Mouse (Mus musculus): Measurements from ENCODE around the gene Adam15. TPM values are rescaled to one million over a fixed set of nuclear protein-coding genes. Genes with fewer than 3 reads are reported as not detected.

Adam15 gene
- total and polyA plus RNA-seq, 3 experiments = 15.3 to 43.2 TPM; not detected in 1

DNA sequence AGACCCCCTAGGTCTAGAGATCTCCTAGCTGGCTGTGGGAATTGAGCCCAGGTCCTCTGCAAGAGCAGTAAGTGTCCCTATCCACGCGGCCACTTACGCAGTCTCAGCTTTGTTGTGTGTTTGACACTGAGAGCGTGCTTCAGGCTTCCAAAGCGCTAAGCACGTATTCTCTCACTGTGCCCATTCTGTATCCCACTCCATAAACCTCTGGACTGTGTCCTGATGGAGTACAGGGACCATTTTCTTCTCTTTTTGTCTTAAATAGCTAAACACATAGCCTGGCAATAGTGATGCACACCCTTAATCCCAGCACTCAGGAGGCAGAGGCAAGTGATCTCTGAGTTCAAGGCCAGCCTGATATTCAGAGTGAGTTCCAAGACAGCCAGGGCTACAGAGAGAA lies 50.9 kb downstream of the Adam15 start:
- TF ChIP-seq POLR2A (IDR thresholded peaks at IDR 0.05; ENCODE audit: control insufficient read depth in 1 of 2, insufficient read depth in 1 of 2, low read depth in 1 of 2, low read length in 2 of 2, poor library complexity in 1 of 2) = no peak
- no peak for TF ChIP-seq ZMIZ1 (IDR thresholded peaks at IDR 0.05; ENCODE audit: low read depth, low read length)
- no peak for TF ChIP-seq MAFK (IDR thresholded peaks at IDR 0.05; ENCODE audit: borderline replicate concordance, low read depth, low read length)
- TF ChIP-seq RAD21 (IDR thresholded peaks at IDR 0.05; ENCODE audit: low read depth, low read length) = no peak
- TF ChIP-seq SIN3A (IDR thresholded peaks at IDR 0.05; ENCODE audit: low read length) = no peak
- no peak for TF ChIP-seq E2F4 (IDR thresholded peaks at IDR 0.05; ENCODE audit: borderline replicate concordance, low read depth, low read length)
- no peak for TF ChIP-seq MYB (IDR thresholded peaks at IDR 0.05; ENCODE audit: low read depth, low read length)
- no peak for TF ChIP-seq KAT2A (conservative IDR thresholded peaks at IDR 0.05; ENCODE audit: low read depth, low read length)
- TF ChIP-seq MEF2A (IDR thresholded peaks at IDR 0.05; ENCODE audit: extremely low read depth, insufficient replicate concordance, low read depth, low read length, poor library complexity, severe bottlenecking) = no peak
- no peak for TF ChIP-seq POLR2AphosphoS2 (IDR thresholded peaks at IDR 0.05; ENCODE audit: low read length)
- TF ChIP-seq MAX (IDR thresholded peaks at IDR 0.05; ENCODE audit: low read length) = no peak
- TF ChIP-seq JUND (IDR thresholded peaks at IDR 0.05; ENCODE audit: low read depth, low read length) = no peak
- TF ChIP-seq GATA1 (IDR thresholded peaks at IDR 0.05; ENCODE audit: low read depth, low read length) = no peak
- no peak for TF ChIP-seq RCOR1 (IDR thresholded peaks at IDR 0.05; ENCODE audit: low read depth, low read length)
- TF ChIP-seq TCF12 (IDR thresholded peaks at IDR 0.05; ENCODE audit: low read depth, low read length) = no peak
- Histone ChIP-seq H3K36me3 (ENCODE audit: control insufficient read depth in 1 of 2, insufficient read depth in 2 of 2, low read length in 2 of 2) (peaks cover 0 to 5% of the 10 kb centered on the region in 2 experiments; a peak in 2 of 4 replicates), H3K27me3 (ENCODE audit: control insufficient read depth in 1 of 2, insufficient read depth in 2 of 2, low read length in 2 of 2) (no peaks in the 10 kb centered on the region; a peak in 2 of 4 replicates), H3K79me2 (ENCODE audit: control insufficient read depth, insufficient read depth, low read length, poor library complexity) (no peaks in the 10 kb centered on the region), H3K9me3 (replicated peaks; ENCODE audit: insufficient read depth, low read length) (no peaks in the 10 kb centered on the region), H3K9ac (ENCODE audit: control insufficient read depth, low read depth, low read length, poor library complexity, severe bottlenecking) (no peak overlapping the region), H3K27ac (ENCODE audit: control insufficient read depth, low read depth, low read length) (no peak overlapping the region), H3K4me1 (ENCODE audit: control insufficient read depth in 1 of 2, insufficient read depth in 2 of 2, low read length in 2 of 2) (peaks cover 3 to 12% of the 10 kb centered on the region in 2 experiments; a peak in 3 of 4 replicates), H3K4me3 (ENCODE audit: control insufficient read depth in 1 of 2, insufficient read depth in 1 of 2, low read depth in 2 of 2, low read length in 2 of 2) (peak overlapping the region in 1 of 2 experiments; percentile 41; a peak in 1 of 4 replicates)
- no peak for DNase-seq (ENCODE audit: low read depth, low spot score)

DNA sequence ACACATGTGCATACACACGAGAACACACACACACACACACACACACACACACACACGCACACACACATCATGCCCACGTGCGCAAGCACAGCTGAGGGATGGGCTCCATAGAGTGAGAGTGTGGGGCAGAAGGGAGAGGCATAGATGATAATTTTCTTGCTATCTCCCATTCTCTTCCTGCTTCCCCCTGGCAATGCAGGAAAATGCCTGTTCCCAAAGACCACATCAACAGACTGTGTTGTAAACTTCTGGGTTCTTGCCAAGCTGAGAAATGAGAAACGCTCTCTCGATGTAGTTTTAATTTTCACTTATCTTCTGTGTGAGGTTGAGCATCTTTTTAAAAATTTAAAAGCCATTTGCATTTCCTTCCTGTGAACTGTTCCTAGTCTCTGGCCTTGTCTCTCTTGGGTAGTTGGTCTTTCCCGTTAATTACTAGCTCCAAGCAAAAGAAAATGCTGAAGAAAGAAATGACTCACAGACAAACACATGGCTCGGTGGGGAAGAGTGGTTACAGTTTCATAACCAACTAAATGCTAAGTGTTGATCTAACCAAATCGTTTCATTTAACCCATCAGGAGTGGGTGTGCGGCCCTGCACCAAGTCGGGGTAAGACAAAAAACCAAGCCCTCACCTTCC lies 52.9 kb downstream of the Adam15 start:
- no peaks in the 10 kb centered on the region for H3K9me3 ChIP-seq (replicated peaks; ENCODE audit: insufficient read depth, low read length)
- 0 out of 2 replicates have a peak, but pooled peaks have one; percentile 55 for TF ChIP-seq POLR2AphosphoS5 (IDR thresholded peaks at IDR 0.05; ENCODE audit: borderline replicate concordance, low read depth, low read length)
- no peak for TF ChIP-seq EP300 (IDR thresholded peaks at IDR 0.05; ENCODE audit: low read depth in 1 of 2, low read length in 2 of 2)
- H3K4me3 ChIP-seq (ENCODE audit: control insufficient read depth in 1 of 2, insufficient read depth in 1 of 2, low read depth in 2 of 2, low read length in 2 of 2) = no peak overlapping the region
- no peaks in the 10 kb centered on the region for H3K79me2 ChIP-seq (ENCODE audit: control insufficient read depth, insufficient read depth, low read length, poor library complexity)
- H3K9ac ChIP-seq (ENCODE audit: control insufficient read depth, low read depth, low read length, poor library complexity, severe bottlenecking) = no peak overlapping the region
- no peaks in the 10 kb centered on the region; a peak in 1 of 4 replicates for H3K27me3 ChIP-seq (ENCODE audit: control insufficient read depth in 1 of 2, insufficient read depth in 2 of 2, low read length in 2 of 2)
- H3K27ac ChIP-seq (ENCODE audit: control insufficient read depth, low read depth, low read length) = no peak overlapping the region
- peaks cover 0 to 10% of the 10 kb centered on the region in 2 experiments; a peak in 2 of 4 replicates for H3K36me3 ChIP-seq (ENCODE audit: control insufficient read depth in 1 of 2, insufficient read depth in 2 of 2, low read length in 2 of 2)
- H3K4me1 ChIP-seq (ENCODE audit: control insufficient read depth in 1 of 2, insufficient read depth in 2 of 2, low read length in 2 of 2) = peaks cover 7 to 18% of the 10 kb centered on the region in 2 experiments
- DNase-seq (ENCODE audit: low read depth, low spot score) = no peak

Measured in MEL (cell line).